Mouse (Mus musculus) CH12.LX (cell line): ENCODE results near the gene Rab3b. TPM values are rescaled to one million over a fixed set of nuclear protein-coding genes. Genes with fewer than 3 reads are reported as not detected.

Experiments used
- DNase-seq: peaks from one replicate; pipeline ENCODE4 v3.0.0-alpha.2; 2013; ENCODE audit errors: extremely low read depth
- H3K27ac ChIP-seq: 2 replicates; pipeline ENCODE4 v1.5.1; 2012; ENCODE audit warnings: low read depth, mild to moderate bottlenecking, control low read depth, moderate library complexity; ENCODE audit not compliant: insufficient read depth
- H3K27me3 ChIP-seq: replicated peaks from 2 replicates; pipeline ENCODE3; 2012; ENCODE audit warnings: inconsistent platforms
- H3K36me3 ChIP-seq, 2 experiments: replicated peaks in 1 of 2; 2 replicates each; pipeline versions ENCODE3 to v1.6.1; 2012; ENCODE audit warnings: inconsistent platforms in 1 of 2, low read length in 1 of 2, mild to moderate bottlenecking in 1 of 2, mixed read lengths in 1 of 2, moderate library complexity in 1 of 2; ENCODE audit not compliant: control insufficient read depth in 1 of 2, insufficient read depth in 1 of 2
- H3K4me1 ChIP-seq, 2 experiments: 2 replicates each; pipeline ENCODE4 v1.6.1; 2012; ENCODE audit warnings: inconsistent platforms in 1 of 2, moderate library complexity in 1 of 2; ENCODE audit not compliant: insufficient read depth in 2 of 2, control insufficient read depth in 1 of 2
- H3K4me2 ChIP-seq: 2 replicates; pipeline ENCODE4 v1.6.1; 2012; ENCODE audit warnings: low read depth, mild to moderate bottlenecking, control low read depth; ENCODE audit not compliant: poor library complexity, insufficient read depth, severe bottlenecking
- H3K4me3 ChIP-seq, 3 experiments: fragments of 150-350 bp in 1 of 3; sonication (generic) in 1 of 3; replicated peaks in 1 of 3; 2 replicates each; pipeline versions ENCODE3 to v1.5.1; 2011 to 2012; ENCODE audit warnings: low read depth in 2 of 3, low read length in 2 of 3, mild to moderate bottlenecking in 2 of 3, moderate library complexity in 2 of 3, control low read depth in 1 of 3, improper control_type of control experiment in 1 of 3, inconsistent platforms in 1 of 3, mixed read lengths in 1 of 3; ENCODE audit not compliant: poor library complexity in 1 of 3
- H3K79me2 ChIP-seq: replicated peaks from 2 replicates; pipeline ENCODE4 v1.6.1; 2012; ENCODE audit warnings: mild to moderate bottlenecking, moderate library complexity; ENCODE audit not compliant: control insufficient read depth, poor library complexity, insufficient read depth, severe bottlenecking; ENCODE audit errors: extremely low read depth
- H3K9ac ChIP-seq: 2 replicates; pipeline ENCODE4 v1.6.1; 2012; ENCODE audit warnings: low read depth, mild to moderate bottlenecking, control low read depth, moderate library complexity; ENCODE audit not compliant: insufficient read depth
- H3K9me3 ChIP-seq: replicated peaks from 2 replicates; pipeline ENCODE3; 2012; ENCODE audit warnings: low read length, inconsistent platforms, mixed read lengths
- BHLHE40 ChIP-seq: IDR thresholded peaks from 2 replicates; pipeline ENCODE4 v1.6.1; 2011; ENCODE audit warnings: mild to moderate bottlenecking, low read depth, low read length, improper control_type of control experiment
- CHD1 ChIP-seq: IDR thresholded peaks from 2 replicates; pipeline ENCODE4 v1.6.1; 2012; ENCODE audit warnings: low read depth, low read length, improper control_type of control experiment, inconsistent platforms
- CHD2 ChIP-seq: IDR thresholded peaks from 2 replicates; pipeline ENCODE4 v1.6.1; 2011; ENCODE audit warnings: low read length, improper control_type of control experiment
- CTCF ChIP-seq, 2 experiments: IDR thresholded peaks in 1 of 2; conservative IDR thresholded peaks in 1 of 2; 2 replicates each; pipeline ENCODE4 v1.5.1; 2011 to 2012; ENCODE audit warnings: low read depth in 2 of 2, low read length in 2 of 2, improper control_type of control experiment in 1 of 2, inconsistent platforms in 1 of 2, mild to moderate bottlenecking in 1 of 2, moderate library complexity in 1 of 2
- E2F4 ChIP-seq: IDR thresholded peaks from 2 replicates; pipeline ENCODE4 v1.6.1; 2011; ENCODE audit warnings: low read depth, low read length, improper control_type of control experiment; ENCODE audit not compliant: insufficient replicate concordance
- ELF1 ChIP-seq: IDR thresholded peaks from 2 replicates; pipeline ENCODE4 v1.6.1; 2014; ENCODE audit warnings: low read depth, mild to moderate bottlenecking, inconsistent platforms, low read length, improper control_type of control experiment
- EP300 ChIP-seq: IDR thresholded peaks from 2 replicates; pipeline ENCODE4 v1.6.1; 2011; ENCODE audit warnings: low read length, improper control_type of control experiment
- GABPA ChIP-seq: IDR thresholded peaks from 2 replicates; pipeline ENCODE4 v1.6.1; 2012; ENCODE audit warnings: low read depth, low read length, improper control_type of control experiment, inconsistent platforms; ENCODE audit not compliant: insufficient replicate concordance
- HCFC1 ChIP-seq: IDR thresholded peaks from 2 replicates; pipeline ENCODE4 v1.6.1; 2012; ENCODE audit warnings: low read depth, mild to moderate bottlenecking, inconsistent platforms, low read length, improper control_type of control experiment
- JUN ChIP-seq: IDR thresholded peaks from 2 replicates; pipeline ENCODE4 v1.6.1; 2011; ENCODE audit warnings: low read depth, mild to moderate bottlenecking, low read length, improper control_type of control experiment, moderate library complexity; ENCODE audit not compliant: insufficient read depth
- JUND ChIP-seq: conservative IDR thresholded peaks from 2 replicates; pipeline ENCODE4 v1.6.1; 2011; ENCODE audit warnings: low read depth, low read length, improper control_type of control experiment
- MAFK ChIP-seq: IDR thresholded peaks from 2 replicates; pipeline ENCODE4 v1.6.1; 2011; ENCODE audit warnings: low read length, improper control_type of control experiment; ENCODE audit not compliant: insufficient replicate concordance
- MAZ ChIP-seq: IDR thresholded peaks from 2 replicates; pipeline ENCODE4 v1.6.1; 2012; ENCODE audit warnings: low read depth, mild to moderate bottlenecking, inconsistent platforms, low read length, improper control_type of control experiment, moderate library complexity
- MEF2A ChIP-seq: IDR thresholded peaks from 2 replicates; pipeline ENCODE4 v1.6.1; 2014; ENCODE audit warnings: low read depth, mild to moderate bottlenecking, inconsistent platforms, low read length, improper control_type of control experiment, borderline replicate concordance
- MYC ChIP-seq: IDR thresholded peaks from 2 replicates; pipeline ENCODE4 v1.6.1; 2011; ENCODE audit warnings: low read depth, mild to moderate bottlenecking, improper control_type of control experiment, low read length
- NRF1 ChIP-seq: IDR thresholded peaks from 2 replicates; pipeline ENCODE4 v1.6.1; 2014; ENCODE audit warnings: low read depth, mild to moderate bottlenecking, inconsistent platforms, low read length, improper control_type of control experiment, moderate library complexity
- PAX5 ChIP-seq: IDR thresholded peaks from 2 replicates; pipeline ENCODE4 v1.6.1; 2012; ENCODE audit warnings: low read length, inconsistent platforms, mixed read lengths
- RCOR1 ChIP-seq: conservative IDR thresholded peaks from 2 replicates; pipeline ENCODE4 v1.6.1; 2012; ENCODE audit warnings: low read depth, mild to moderate bottlenecking, inconsistent platforms, low read length, improper control_type of control experiment
- SIN3A ChIP-seq: IDR thresholded peaks from 2 replicates; pipeline ENCODE4 v1.6.1; 2012; ENCODE audit warnings: low read length, improper control_type of control experiment, inconsistent platforms
- SMC3 ChIP-seq: IDR thresholded peaks from 2 replicates; pipeline ENCODE4 v1.6.1; 2011; ENCODE audit warnings: low read depth, low read length, improper control_type of control experiment
- TBP ChIP-seq: conservative IDR thresholded peaks from 2 replicates; pipeline ENCODE4 v1.6.1; 2011; ENCODE audit warnings: low read depth, low read length, improper control_type of control experiment
- TCF12 ChIP-seq: IDR thresholded peaks from 2 replicates; pipeline ENCODE4 v1.6.1; 2014; ENCODE audit warnings: low read depth, mild to moderate bottlenecking, inconsistent platforms, low read length, improper control_type of control experiment
- UBTF ChIP-seq: IDR thresholded peaks from 2 replicates; pipeline ENCODE4 v1.6.1; 2012; ENCODE audit warnings: low read depth, mild to moderate bottlenecking, inconsistent platforms, low read length, improper control_type of control experiment, moderate library complexity
- ZMIZ1 ChIP-seq: IDR thresholded peaks from 2 replicates; pipeline ENCODE4 v1.6.1; 2012; ENCODE audit warnings: low read depth, mild to moderate bottlenecking, inconsistent platforms, low read length, improper control_type of control experiment
- dilution Hi-C: fragments of 300-500 bp; cut with MboI; formaldehyde crosslinking; loops from 2 replicates; pipeline ENCODE4 v1.14.3; 2020; ENCODE audit warnings: low sequenced_read_pairs; ENCODE audit not compliant: extremely low pct_unique_long_range_greater_than_20kb, extremely low pct_ligation_motif_present
- in situ Hi-C: fragments of 300-500 bp; cut with MboI; formaldehyde crosslinking; loops from 3 replicates; pipeline ENCODE4 v1.14.3; 2019; ENCODE audit warnings: low sequenced_read_pairs, low pct_ligation_motif_present, low pct_unique_long_range_greater_than_20kb, mixed read lengths
- polyA plus RNA-seq: library from polyadenylated mRNA; unstranded; fragments of >175 nt; gene quantifications from 2 replicates; pipeline ENCODE4 v1.2.1, GENCODE M21; 2012; ENCODE audit warnings: low read depth; ENCODE audit not compliant: insufficient read length
- total RNA-seq, 2 experiments: library from RNA; depleted of rRNA; stranded (reverse); fragments of 300-350 nt in 1 of 2; fragments of >200 nt in 1 of 2; gene quantifications; 2 replicates each; pipeline ENCODE4 v1.2.3; 2012 to 2014

Gene Rab3b
- total and polyA plus RNA-seq, 3 experiments = 0.56 to 0.94 (median 0.85) TPM

GRCm38 (mm10) chr4:108883815-108884214 lies 5.0 kb downstream of the Rab3b start:
- H3K27ac ChIP-seq = no peak overlapping the region
- H3K79me2 ChIP-seq = no peaks in the 10 kb centered on the region
- H3K4me3 ChIP-seq = no peak overlapping the region
- in situ Hi-C loops (no loop called here), dilution Hi-C loops (no loop called here)
- DNase-seq = no peak
- no peaks in the 10 kb centered on the region for H3K36me3 ChIP-seq
- no peak overlapping the region for H3K4me2 ChIP-seq
- H3K9ac ChIP-seq = no peak overlapping the region
- H3K9me3 ChIP-seq = peaks cover 2% of the 10 kb centered on the region
- H3K4me1 ChIP-seq = peaks cover 4 to 5% of the 10 kb centered on the region in 2 experiments; a peak in 3 of 4 replicates
- H3K27me3 ChIP-seq = no peaks in the 10 kb centered on the region
- TF ChIP-seq RCOR1 (no peak), EP300 (no peak), ZMIZ1 (no peak), JUND (no peak), E2F4 (no peak), MYC (no peak), BHLHE40 (no peak), JUN (no peak), CTCF (conservative IDR thresholded peaks at IDR 0.05 in 1 of 2, IDR thresholded peaks at IDR 0.05 in 1 of 2; ENCODE audit: low read depth in 2 of 2, low read length in 2 of 2) (no peak), UBTF (no peak), TCF12 (no peak), ELF1 (no peak), HCFC1 (no peak), GABPA (no peak), MAZ (no peak), SMC3 (no peak), CHD1 (no peak), NRF1 (no peak), PAX5 (no peak), SIN3A (no peak)

- Histone ChIP-seq H3K9me3 (peaks cover 2% of the 10 kb centered on the region), H3K4me1 (no peaks in the 10 kb centered on the region), H3K27ac (no peak overlapping the region), H3K79me2 (no peaks in the 10 kb centered on the region), H3K27me3 (no peaks in the 10 kb centered on the region), H3K9ac (no peak overlapping the region), H3K4me2 (no peak overlapping the region), H3K4me3 (no peak overlapping the region), H3K36me3 (no peaks in the 10 kb centered on the region)
- no peak for DNase-seq
- dilution Hi-C loops (no loop called here), in situ Hi-C loops (no loop called here)
- TF ChIP-seq SIN3A (no peak), NRF1 (no peak), MEF2A (no peak), TCF12 (no peak), CHD1 (no peak), EP300 (no peak), CHD2 (no peak), MAFK (no peak), TBP (no peak)
Observed at GRCm38 (mm10) chr4:108887456-108887855, 8.6 kb downstream of the Rab3b start.
